Mouse (Mus musculus): ENCODE results near the gene Gm5134. TPM values are rescaled to one million over a fixed set of nuclear protein-coding genes. Genes with fewer than 3 reads are reported as not detected.

Gene Gm5134
- polyA plus RNA-seq, 1 experiment from 2014 or later, result 0.11 TPM

DNA sequence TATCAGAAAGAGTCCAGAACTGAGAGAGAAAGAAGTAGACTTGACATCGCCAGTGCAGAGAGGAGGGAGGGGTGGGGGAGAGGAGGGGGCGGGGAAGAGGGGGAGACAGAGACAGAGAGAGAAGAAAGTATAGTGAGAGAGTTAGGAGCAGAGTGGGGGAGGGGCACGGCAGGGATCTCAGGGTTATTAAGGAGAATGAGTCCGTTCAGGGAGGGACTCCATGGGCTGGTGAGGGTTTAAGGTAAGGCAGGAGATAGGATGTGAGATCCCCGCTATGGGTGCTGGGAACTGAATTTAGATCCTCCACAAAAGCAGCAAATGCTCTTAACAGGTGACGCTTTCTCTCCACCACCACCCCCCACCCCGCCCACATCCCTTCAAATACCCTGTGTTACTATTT lies 46.8 kb downstream of the Gm5134 start:
- H3K4me3 ChIP-seq (ENCODE audit: low read depth, low read length), result no peak overlapping the region
- H3K36me3 ChIP-seq (ENCODE audit: control insufficient read depth, insufficient read depth, low read length), result no peaks in the 10 kb centered on the region
- H3K27me3 ChIP-seq (ENCODE audit: control insufficient read depth, insufficient read depth, low read length), result no peaks in the 10 kb centered on the region; the same call in 1 of the 2 replicates
- H3K4me2 ChIP-seq, result no peak overlapping the region
- H3K9me3 ChIP-seq (ENCODE audit: control insufficient read depth, low read length), result no peaks in the 10 kb centered on the region
- H3K9ac ChIP-seq (ENCODE audit: low read length), result no peak overlapping the region
- no peak overlapping the region for H3K27ac ChIP-seq (ENCODE audit: low read depth, low read length)
- no peak for DNase-seq (ENCODE audit: low spot score, missing footprints)
- no peak for ATAC-seq (ENCODE audit: low FRiP score)
- H3K4me1 ChIP-seq (ENCODE audit: control insufficient read depth, insufficient read depth, low read length), result no peaks in the 10 kb centered on the region
- 27% methylated on average over 6 of the region's 7 CpGs for WGBS

- Histone ChIP-seq H3K27me3 (ENCODE audit: control insufficient read depth, insufficient read depth, low read length) (no peaks in the 10 kb centered on the region), H3K4me3 (ENCODE audit: low read depth, low read length) (no peak overlapping the region), H3K36me3 (ENCODE audit: control insufficient read depth, insufficient read depth, low read length) (no peaks in the 10 kb centered on the region), H3K9me3 (ENCODE audit: control insufficient read depth, low read length) (no peaks in the 10 kb centered on the region), H3K4me2 (no peak overlapping the region), H3K4me1 (ENCODE audit: control insufficient read depth, insufficient read depth, low read length) (no peaks in the 10 kb centered on the region), H3K9ac (ENCODE audit: low read length) (no peak overlapping the region), H3K27ac (ENCODE audit: low read depth, low read length) (no peak overlapping the region)
- WGBS, result 39% methylated on average over 3 of the region's 3 CpGs
- ATAC-seq (ENCODE audit: low FRiP score) (no peak), DNase-seq (ENCODE audit: low spot score, missing footprints) (no peak)
Measured at GRCm38 (mm10) chr10:76002101-76002521, 47.8 kb downstream of the Gm5134 start.

GRCm38 (mm10) chr10:76002615-76003014 lies 48.3 kb downstream of the Gm5134 start:
- ATAC-seq (ENCODE audit: low FRiP score), result no peak
- 26% methylated on average over 2 of the region's 2 CpGs for WGBS
- peak; percentile 84 for DNase-seq (ENCODE audit: low spot score, missing footprints)

GRCm38 (mm10) chr10:76003221-76003620 lies 48.9 kb downstream of the Gm5134 start:
- Histone ChIP-seq H3K36me3 (ENCODE audit: control insufficient read depth, insufficient read depth, low read length) (no peaks in the 10 kb centered on the region), H3K9ac (ENCODE audit: low read length) (no peak overlapping the region), H3K4me3 (ENCODE audit: low read depth, low read length) (no peak overlapping the region), H3K27ac (ENCODE audit: low read depth, low read length) (no peak overlapping the region), H3K4me1 (ENCODE audit: control insufficient read depth, insufficient read depth, low read length) (no peaks in the 10 kb centered on the region), H3K27me3 (ENCODE audit: control insufficient read depth, insufficient read depth, low read length) (no peaks in the 10 kb centered on the region), H3K4me2 (no peak overlapping the region), H3K9me3 (ENCODE audit: control insufficient read depth, low read length) (no peaks in the 10 kb centered on the region)
- WGBS, result 90% methylated on average over 2 of the region's 2 CpGs
- ATAC-seq (ENCODE audit: low FRiP score) (no peak), DNase-seq (ENCODE audit: low spot score, missing footprints) (no peak)

More at GRCm38 (mm10) chr10:76002615-76003014, 48.3 kb downstream of the Gm5134 start:
- no peak overlapping the region for H3K4me2 ChIP-seq
- H3K27me3 ChIP-seq (ENCODE audit: control insufficient read depth, insufficient read depth, low read length), result no peaks in the 10 kb centered on the region
- no peaks in the 10 kb centered on the region for H3K9me3 ChIP-seq (ENCODE audit: control insufficient read depth, low read length)
- no peak overlapping the region for H3K4me3 ChIP-seq (ENCODE audit: low read depth, low read length)
- H3K4me1 ChIP-seq (ENCODE audit: control insufficient read depth, insufficient read depth, low read length), result no peaks in the 10 kb centered on the region
- H3K9ac ChIP-seq (ENCODE audit: low read length), result no peak overlapping the region
- no peaks in the 10 kb centered on the region for H3K36me3 ChIP-seq (ENCODE audit: control insufficient read depth, insufficient read depth, low read length)
- H3K27ac ChIP-seq (ENCODE audit: low read depth, low read length), result no peak overlapping the region

GRCm38 (mm10) chr10:76006385-76006784 lies 52.1 kb downstream of the Gm5134 start:
- no peaks in the 10 kb centered on the region for H3K9me3 ChIP-seq (ENCODE audit: control insufficient read depth, low read length)
- 90% methylated on average over 6 of the region's 6 CpGs for WGBS
- H3K4me2 ChIP-seq, result no peak overlapping the region
- H3K27me3 ChIP-seq (ENCODE audit: control insufficient read depth, insufficient read depth, low read length), result no peaks in the 10 kb centered on the region
- no peak for DNase-seq (ENCODE audit: low spot score, missing footprints)
- H3K9ac ChIP-seq (ENCODE audit: low read length), result no peak overlapping the region
- no peaks in the 10 kb centered on the region for H3K36me3 ChIP-seq (ENCODE audit: control insufficient read depth, insufficient read depth, low read length)
- no peak overlapping the region for H3K4me3 ChIP-seq (ENCODE audit: low read depth, low read length)
- H3K27ac ChIP-seq (ENCODE audit: low read depth, low read length), result no peak overlapping the region
- no peak for ATAC-seq (ENCODE audit: low FRiP score)
- no peaks in the 10 kb centered on the region for H3K4me1 ChIP-seq (ENCODE audit: control insufficient read depth, insufficient read depth, low read length)

DNA sequence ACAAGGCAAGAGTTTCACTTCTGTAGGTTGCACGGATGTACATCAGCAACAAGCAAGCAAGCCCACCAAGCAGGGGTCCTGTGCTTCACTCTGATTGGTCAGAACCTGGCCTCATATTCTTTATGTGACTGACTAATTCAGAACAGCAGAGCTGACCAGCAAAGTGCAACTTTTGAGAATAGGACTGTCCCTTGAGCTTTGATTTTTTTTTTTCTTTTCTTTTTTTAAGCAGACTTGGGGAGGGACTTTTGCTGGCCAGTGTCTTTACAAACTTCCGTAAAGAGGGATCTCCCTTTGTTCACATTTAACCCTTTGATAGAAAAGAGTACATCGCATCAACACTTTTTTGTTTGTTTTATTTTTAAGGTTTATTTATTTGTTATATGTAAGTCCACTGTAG lies 55.5 kb downstream of the Gm5134 start:
- Histone ChIP-seq H3K9ac (ENCODE audit: low read length) (no peak overlapping the region), H3K27ac (ENCODE audit: low read depth, low read length) (no peak overlapping the region), H3K36me3 (ENCODE audit: control insufficient read depth, insufficient read depth, low read length) (no peaks in the 10 kb centered on the region), H3K4me2 (no peak overlapping the region), H3K27me3 (ENCODE audit: control insufficient read depth, insufficient read depth, low read length) (no peaks in the 10 kb centered on the region), H3K4me1 (ENCODE audit: control insufficient read depth, insufficient read depth, low read length) (no peaks in the 10 kb centered on the region), H3K9me3 (ENCODE audit: control insufficient read depth, low read length) (no peaks in the 10 kb centered on the region), H3K4me3 (ENCODE audit: low read depth, low read length) (no peak overlapping the region)
- WGBS, result 80% methylated on average over 3 of the region's 3 CpGs
- ATAC-seq (ENCODE audit: low FRiP score) (no peak), DNase-seq (ENCODE audit: low spot score, missing footprints) (no peak)

DNA sequence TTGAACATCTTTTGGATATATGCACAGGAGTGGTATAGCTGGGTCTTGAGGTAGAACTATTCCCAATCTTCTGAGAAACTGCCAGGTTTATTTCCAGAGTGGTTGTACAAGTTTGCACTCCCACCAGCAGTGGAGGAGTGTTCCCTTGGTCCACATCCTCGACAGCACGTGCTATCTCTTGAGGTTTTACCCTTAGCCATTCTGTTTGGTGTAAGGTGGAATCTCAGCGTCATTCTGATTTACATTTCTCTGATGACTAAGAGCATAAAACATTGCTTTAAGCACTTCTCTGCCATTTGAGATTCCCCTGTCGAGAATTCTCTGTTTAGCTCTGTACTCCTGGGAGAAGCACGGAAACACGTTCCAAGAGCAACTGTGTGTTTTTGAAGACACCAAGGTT lies 58.6 kb downstream of the Gm5134 start:
- DNase-seq (ENCODE audit: low spot score, missing footprints), result no peak
- WGBS, result 81% methylated on average over 6 of the region's 6 CpGs
- H3K27ac ChIP-seq (ENCODE audit: low read depth, low read length), result no peak overlapping the region
- no peak for ATAC-seq (ENCODE audit: low FRiP score)
- no peaks in the 10 kb centered on the region for H3K36me3 ChIP-seq (ENCODE audit: control insufficient read depth, insufficient read depth, low read length)
- no peaks in the 10 kb centered on the region for H3K4me1 ChIP-seq (ENCODE audit: control insufficient read depth, insufficient read depth, low read length)
- H3K9me3 ChIP-seq (ENCODE audit: control insufficient read depth, low read length), result no peaks in the 10 kb centered on the region
- H3K9ac ChIP-seq (ENCODE audit: low read length), result no peak overlapping the region
- H3K4me2 ChIP-seq, result no peak overlapping the region
- no peak overlapping the region for H3K4me3 ChIP-seq (ENCODE audit: low read depth, low read length)
- H3K27me3 ChIP-seq (ENCODE audit: control insufficient read depth, insufficient read depth, low read length), result no peaks in the 10 kb centered on the region

GRCm38 (mm10) chr10:76016886-76017285 lies 62.6 kb downstream of the Gm5134 start:
- DNase-seq (ENCODE audit: low spot score, missing footprints) (peak; percentile 59), ATAC-seq (ENCODE audit: low FRiP score) (no peak)
- Histone ChIP-seq H3K4me1 (ENCODE audit: control insufficient read depth, insufficient read depth, low read length) (no peaks in the 10 kb centered on the region), H3K9ac (ENCODE audit: low read length) (no peak overlapping the region), H3K36me3 (ENCODE audit: control insufficient read depth, insufficient read depth, low read length) (no peaks in the 10 kb centered on the region), H3K27me3 (ENCODE audit: control insufficient read depth, insufficient read depth, low read length) (no peaks in the 10 kb centered on the region), H3K27ac (ENCODE audit: low read depth, low read length) (no peak overlapping the region), H3K9me3 (ENCODE audit: control insufficient read depth, low read length) (no peaks in the 10 kb centered on the region), H3K4me2 (no peak overlapping the region), H3K4me3 (ENCODE audit: low read depth, low read length) (no peak overlapping the region)
- WGBS, result 91% methylated on average over 3 of the region's 3 CpGs

- Histone ChIP-seq H3K27me3 (ENCODE audit: control insufficient read depth, insufficient read depth, low read length) (no peaks in the 10 kb centered on the region), H3K4me1 (ENCODE audit: control insufficient read depth, insufficient read depth, low read length) (no peaks in the 10 kb centered on the region), H3K4me2 (no peak overlapping the region), H3K36me3 (ENCODE audit: control insufficient read depth, insufficient read depth, low read length) (no peaks in the 10 kb centered on the region), H3K9me3 (ENCODE audit: control insufficient read depth, low read length) (no peaks in the 10 kb centered on the region; the same call in 1 of the 2 replicates), H3K9ac (ENCODE audit: low read length) (no peak overlapping the region), H3K4me3 (ENCODE audit: low read depth, low read length) (no peak overlapping the region), H3K27ac (ENCODE audit: low read depth, low read length) (no peak overlapping the region)
- WGBS, result 81% methylated on average over 3 of the region's 3 CpGs
- ATAC-seq (ENCODE audit: low FRiP score) (no peak), DNase-seq (ENCODE audit: low spot score, missing footprints) (no peak)
Measured at GRCm38 (mm10) chr10:76021728-76022127, 67.4 kb downstream of the Gm5134 start.

- DNase-seq (ENCODE audit: low spot score, missing footprints) (no peak), ATAC-seq (ENCODE audit: low FRiP score) (no peak)
- no peaks in the 10 kb centered on the region for H3K36me3 ChIP-seq (ENCODE audit: control insufficient read depth, insufficient read depth, low read length)
- H3K4me2 ChIP-seq, result no peak overlapping the region
- no peaks in the 10 kb centered on the region; the same call in 1 of the 2 replicates for H3K9me3 ChIP-seq (ENCODE audit: control insufficient read depth, low read length)
- no peaks in the 10 kb centered on the region; the same call in 1 of the 2 replicates for H3K4me1 ChIP-seq (ENCODE audit: control insufficient read depth, insufficient read depth, low read length)
- no peak overlapping the region for H3K9ac ChIP-seq (ENCODE audit: low read length)
- no peak overlapping the region for H3K4me3 ChIP-seq (ENCODE audit: low read depth, low read length)
- H3K27me3 ChIP-seq (ENCODE audit: control insufficient read depth, insufficient read depth, low read length), result no peaks in the 10 kb centered on the region
- no peak overlapping the region for H3K27ac ChIP-seq (ENCODE audit: low read depth, low read length)
- 88% methylated on average over 6 of the region's 6 CpGs for WGBS
Measured at GRCm38 (mm10) chr10:76023921-76024320, 69.6 kb downstream of the Gm5134 start.

All from midbrain, embryonic 11.5 days (tissue).